Mouse (Mus musculus) liver, adult 2 months (tissue): Measurements from ENCODE around the gene Ino80b. TPM values are rescaled to one million over a fixed set of nuclear protein-coding genes. Genes with fewer than 3 reads are reported as not detected.
A peak's percentile ranks its signal among the peaks of the same experiment; 100 is the strongest.

Experiments used
- DNase-seq: peaks from one replicate; pipeline ENCODE4 v3.0.0-alpha.2; 2011; ENCODE audit warnings: low read depth, low spot score; ENCODE audit errors: extremely low read depth
- H3K27ac ChIP-seq: fragments of 200-500 bp; replicated peaks from 2 replicates; pipeline ENCODE4 v1.5.1; 2012; ENCODE audit warnings: low read depth, mild to moderate bottlenecking, control low read depth, inconsistent platforms, low read length; ENCODE audit not compliant: insufficient read depth
- H3K27me3 ChIP-seq: fragments of 200-500 bp; 2 replicates; pipeline ENCODE4 v1.6.1; 2012; ENCODE audit warnings: mild to moderate bottlenecking, moderate library complexity, low read length, inconsistent platforms; ENCODE audit not compliant: control insufficient read depth, insufficient read depth
- H3K36me3 ChIP-seq: fragments of 200-500 bp; 2 replicates; pipeline ENCODE4 v1.6.1; 2012; ENCODE audit warnings: low read length, inconsistent platforms; ENCODE audit not compliant: control insufficient read depth, insufficient read depth
- H3K4me1 ChIP-seq: fragments of 200-500 bp; 2 replicates; pipeline ENCODE4 v1.6.1; 2011; ENCODE audit warnings: low read length; ENCODE audit not compliant: control insufficient read depth, insufficient read depth
- H3K4me3 ChIP-seq: fragments of 200-500 bp; 2 replicates; pipeline ENCODE4 v1.5.1; 2011; ENCODE audit warnings: low read depth, mild to moderate bottlenecking, control low read depth, low read length, moderate library complexity; ENCODE audit not compliant: insufficient read depth
- H3K79me2 ChIP-seq: fragments of 200-500 bp; 2 replicates; pipeline ENCODE4 v1.6.1; 2012; ENCODE audit warnings: inconsistent platforms, mild to moderate bottlenecking, low read length, moderate library complexity; ENCODE audit not compliant: control insufficient read depth, insufficient read depth
- H3K9ac ChIP-seq: fragments of 200-500 bp; 2 replicates; pipeline ENCODE4 v1.6.1; 2012; ENCODE audit warnings: low read depth, mild to moderate bottlenecking, control low read depth, inconsistent platforms, low read length
- CTCF ChIP-seq: fragments of 200-500 bp; IDR thresholded peaks from 2 replicates; pipeline ENCODE4 v1.5.1; 2011; ENCODE audit warnings: low read depth, low read length, control low read depth
- POLR2A ChIP-seq: fragments of 200-500 bp; IDR thresholded peaks from 2 replicates; pipeline ENCODE4 v1.6.1; 2011; ENCODE audit warnings: low read length, control low read depth; ENCODE audit not compliant: insufficient read depth; ENCODE audit errors: extremely low read depth
- WGBS: fragments of 180-500 bp; shearing (Covaris S2); methylation state at CpG from one replicate; pipeline ENCODE4 v1.1.7; 2018; 5-methylcytosine and 5-hydroxymethylcytosine counted together
- polyA plus RNA-seq: library from polyadenylated mRNA; depleted of rRNA; stranded (reverse); fragments of >200 nt; gene quantifications from 2 replicates; pipeline ENCODE4 v1.2.3, GENCODE M21; 2012
- total RNA-seq: library from RNA; depleted of rRNA; stranded (reverse); fragments of >200 nt; gene quantifications from 2 replicates; pipeline ENCODE4 v1.2.3, GENCODE M21; 2014

The Ino80b gene
- total and polyA plus RNA-seq, 2 experiments, result 10.3 to 23.8 TPM

DNA sequence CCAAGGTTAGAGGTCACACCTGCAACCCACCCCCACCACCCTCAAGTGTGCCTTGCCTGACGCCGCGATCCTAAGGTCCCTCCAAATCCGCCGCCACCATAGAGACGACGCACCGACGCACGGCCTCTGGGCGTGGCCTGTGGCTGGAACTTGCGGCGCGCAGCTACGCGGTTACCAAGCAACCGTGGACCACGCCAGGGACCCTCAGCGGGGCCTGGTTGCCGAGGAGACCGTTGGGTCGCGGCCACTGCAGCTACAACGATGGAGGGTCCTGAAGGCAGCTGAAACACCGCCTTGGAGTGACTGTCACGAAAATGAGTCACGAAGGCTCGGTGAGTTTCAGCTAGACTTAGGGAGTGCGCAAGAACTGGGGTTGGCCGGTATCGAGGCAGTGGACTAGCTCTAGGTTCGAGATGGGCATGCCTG is 31.0 kb upstream of the Ino80b start, which contains the start of the genes Wdr54 and 1700003E16Rik:
Wdr54 (minus strand) TSS at position 139 of the 426 bp plus-strand sequence.
1700003E16Rik (plus strand) TSS at position 146 of the 426 bp plus-strand sequence.
- Histone ChIP-seq H3K4me1 (peaks cover 6% of the 10 kb centered on the region; the same call in 1 of the 2 replicates), H3K9ac (peak within 1 kb of the TSS; percentile 56), H3K4me3 (peak within 1 kb of the TSS; percentile 65), H3K79me2 (no peaks in the 10 kb centered on the region), H3K36me3 (no peaks in the 10 kb centered on the region), H3K27me3 (no peaks in the 10 kb centered on the region), H3K27ac (no peak within 1 kb of the TSS)
- DNase-seq, result no peak
- WGBS, result 2% methylated on average over 32 of the region's 32 CpGs
- TF ChIP-seq POLR2A (no peak), CTCF (no peak)

DNA sequence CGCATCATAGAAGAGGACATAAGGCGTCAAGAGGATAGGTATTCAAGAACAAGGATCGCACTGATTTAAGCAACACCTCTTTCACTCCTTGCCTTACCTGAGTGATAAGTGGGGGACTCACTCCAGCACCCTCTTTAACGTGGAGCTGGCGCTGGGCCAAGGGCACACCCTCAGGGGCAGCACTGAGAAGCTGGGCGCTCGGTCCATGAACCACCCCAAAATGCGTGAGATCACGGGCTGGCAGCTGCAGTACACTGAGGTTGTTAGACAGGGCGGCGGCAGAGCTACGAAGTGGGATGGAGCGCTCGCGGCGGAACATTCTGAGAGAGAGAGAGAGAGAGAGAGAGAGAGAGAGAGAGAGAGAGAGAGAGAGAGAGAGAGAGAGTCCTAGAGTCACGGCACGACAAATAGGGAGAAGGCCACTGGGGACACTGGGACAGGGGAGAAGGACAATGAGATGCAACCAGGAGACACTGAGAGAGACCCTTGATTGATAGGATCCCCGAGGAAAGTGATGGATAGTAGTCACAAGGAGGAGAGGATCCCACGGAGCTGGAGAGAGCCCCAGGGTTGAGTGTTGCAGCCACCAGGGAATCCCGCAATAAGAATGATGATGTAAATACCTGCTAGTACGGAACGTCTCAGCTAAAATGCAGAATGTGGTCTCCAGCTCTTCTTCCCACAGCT is 30.5 kb upstream of the Ino80b start:
- Histone ChIP-seq H3K27me3 (no peaks in the 10 kb centered on the region), H3K79me2 (no peaks in the 10 kb centered on the region), H3K27ac (no peak overlapping the region), H3K4me3 (peak overlapping the region; percentile 65), H3K9ac (peak overlapping the region; percentile 56), H3K4me1 (peaks cover 6% of the 10 kb centered on the region; the same call in 1 of the 2 replicates), H3K36me3 (no peaks in the 10 kb centered on the region)
- 16% methylated on average over 23 of the region's 23 CpGs for WGBS
- TF ChIP-seq CTCF (no peak), POLR2A (no peak)
- no peak for DNase-seq

DNA sequence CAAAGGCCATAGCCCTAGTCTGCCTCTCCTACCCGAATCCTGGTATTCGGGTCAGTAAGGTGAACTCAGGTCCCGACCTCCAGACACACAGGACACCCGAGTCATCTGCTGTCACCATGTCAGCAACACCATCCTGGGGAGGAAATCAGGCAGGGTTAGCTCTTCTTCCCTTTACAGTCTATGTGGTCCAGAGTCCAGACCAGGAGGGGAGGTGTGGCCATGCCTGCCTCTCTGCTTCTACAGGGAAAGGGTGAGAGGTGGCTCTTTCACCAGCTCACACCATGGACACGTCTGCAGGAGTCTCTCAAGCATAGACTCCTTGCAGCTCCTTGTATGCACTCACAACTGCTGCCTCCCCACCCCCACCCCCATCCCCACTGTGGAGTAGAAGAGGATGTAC is 28.3 kb upstream of the Ino80b start:
- no peaks in the 10 kb centered on the region for H3K27me3 ChIP-seq
- WGBS, result 40% methylated on average over 5 of the region's 5 CpGs
- no peak overlapping the region for H3K27ac ChIP-seq

DNA sequence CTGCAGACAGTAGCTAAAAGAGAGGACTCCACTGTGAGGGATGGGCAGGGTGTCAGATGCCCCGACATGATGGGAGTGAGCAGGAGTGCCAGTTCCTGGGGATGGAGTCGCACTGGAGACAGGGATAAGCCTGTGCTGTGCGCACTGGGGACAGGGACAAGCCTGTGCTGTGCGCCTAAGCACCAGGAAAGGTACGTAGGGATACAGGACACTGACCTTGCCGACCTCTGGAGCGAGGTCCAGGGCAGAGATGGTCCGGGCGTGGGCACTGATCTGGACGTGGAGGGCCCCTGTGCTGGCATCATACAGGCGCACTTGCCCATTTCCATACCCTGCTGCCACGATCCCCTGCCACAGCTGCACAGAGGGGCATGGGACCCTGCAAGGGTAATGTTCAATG is 27.8 kb upstream of the Ino80b start:
- Histone ChIP-seq H3K9ac (no peak overlapping the region), H3K36me3 (no peaks in the 10 kb centered on the region), H3K4me3 (no peak overlapping the region), H3K27me3 (no peaks in the 10 kb centered on the region), H3K27ac (no peak overlapping the region), H3K4me1 (peaks cover 6% of the 10 kb centered on the region; the same call in 1 of the 2 replicates), H3K79me2 (no peaks in the 10 kb centered on the region)
- WGBS, result 73% methylated on average over 12 of the region's 12 CpGs
- TF ChIP-seq CTCF, result no peak
- no peak for DNase-seq

More for the DNA sequence above, 28.3 kb upstream of the Ino80b start:
- TF ChIP-seq CTCF (no peak), POLR2A (no peak)
- H3K4me3 ChIP-seq, result no peak overlapping the region
- no peaks in the 10 kb centered on the region for H3K36me3 ChIP-seq
- no peak for DNase-seq
- peaks cover 6% of the 10 kb centered on the region; the same call in 1 of the 2 replicates for H3K4me1 ChIP-seq
- no peaks in the 10 kb centered on the region for H3K79me2 ChIP-seq
- H3K9ac ChIP-seq, result no peak overlapping the region

DNA sequence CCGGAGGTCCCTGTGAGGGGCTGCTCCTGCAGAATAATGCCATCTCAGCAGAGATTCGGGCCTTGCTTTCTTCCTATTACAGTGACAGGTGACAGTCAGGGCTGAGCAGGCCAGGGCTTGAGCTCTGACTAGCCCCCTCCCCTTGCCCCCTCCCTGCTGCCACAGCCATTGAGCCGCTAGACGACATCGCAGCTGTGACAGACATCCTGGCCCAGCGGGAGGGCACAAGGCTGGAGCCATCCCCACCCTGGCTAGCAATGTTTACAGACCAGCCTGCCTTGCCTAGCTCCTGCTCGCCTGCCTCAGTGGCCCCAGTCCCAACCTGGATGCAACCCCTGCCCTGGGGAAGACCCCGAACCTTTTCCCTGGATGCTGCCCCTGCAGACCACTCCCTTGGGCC is 26.5 kb upstream of the Ino80b start:
- Histone ChIP-seq H3K79me2 (no peaks in the 10 kb centered on the region), H3K27me3 (no peaks in the 10 kb centered on the region), H3K9ac (no peak overlapping the region), H3K4me3 (no peak overlapping the region), H3K27ac (no peak overlapping the region), H3K4me1 (peaks cover 6% of the 10 kb centered on the region; the same call in 1 of the 2 replicates), H3K36me3 (no peaks in the 10 kb centered on the region)
- no peak for TF ChIP-seq CTCF
- TF ChIP-seq POLR2A, result no peak
- no peak for DNase-seq
- WGBS, result 78% methylated on average over 8 of the region's 8 CpGs

DNA sequence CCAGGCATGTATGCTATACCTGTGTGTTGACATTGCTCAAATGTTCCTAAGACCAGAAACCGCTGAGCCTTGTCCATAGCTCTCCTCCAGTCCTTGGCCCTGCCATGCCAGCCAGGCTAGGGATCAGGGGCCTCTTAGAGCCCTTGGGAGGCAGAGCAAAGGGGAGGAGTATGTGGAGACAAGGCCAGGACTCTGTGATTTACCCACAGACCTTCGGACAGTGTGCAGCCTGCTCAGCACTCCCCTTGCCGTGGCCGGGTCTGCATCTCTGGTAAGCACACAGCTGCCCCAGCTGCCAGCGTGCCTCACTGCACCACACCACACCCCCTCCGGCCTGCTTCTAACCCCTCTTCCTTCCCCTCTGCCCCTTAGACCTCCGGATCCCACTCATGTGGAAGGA is 22.0 kb upstream of the Ino80b start:
- no peak for DNase-seq
- Histone ChIP-seq H3K27ac (no peak overlapping the region), H3K4me1 (no peaks in the 10 kb centered on the region), H3K36me3 (no peaks in the 10 kb centered on the region), H3K79me2 (no peaks in the 10 kb centered on the region), H3K9ac (no peak overlapping the region), H3K27me3 (no peaks in the 10 kb centered on the region), H3K4me3 (no peak overlapping the region)
- 75% methylated on average over 7 of the region's 7 CpGs for WGBS
- TF ChIP-seq POLR2A (no peak), CTCF (no peak)
